Mouse (Mus musculus) hindbrain, embryonic 10.5 days (tissue): ENCODE results near the gene Camta1. TPM values are rescaled to one million over a fixed set of nuclear protein-coding genes. Genes with fewer than 3 reads are reported as not detected.

Experiments used
- DNase-seq: peaks from one replicate; pipeline ENCODE4 v3.0.0-alpha.2; 2017; ENCODE audit warnings: low spot score
- H3K27ac ChIP-seq: fragments of 300-500 bp; sonication (generic); 2 replicates; pipeline ENCODE4 v1.5.1; 2016; ENCODE audit warnings: mild to moderate bottlenecking, moderate library complexity
- H3K27me3 ChIP-seq: fragments of 300-500 bp; sonication (generic); 2 replicates; pipeline ENCODE4 v1.6.1; 2016; ENCODE audit warnings: mild to moderate bottlenecking; ENCODE audit not compliant: poor library complexity, insufficient read depth, severe bottlenecking
- H3K36me3 ChIP-seq: fragments of 300-500 bp; sonication (generic); 2 replicates; pipeline ENCODE4 v1.6.1; 2016; ENCODE audit warnings: mild to moderate bottlenecking, moderate library complexity
- H3K4me1 ChIP-seq: fragments of 300-500 bp; sonication (generic); replicated peaks from 2 replicates; pipeline ENCODE4 v1.6.1; 2016; ENCODE audit warnings: mild to moderate bottlenecking
- H3K4me3 ChIP-seq: fragments of 300-500 bp; sonication (generic); 2 replicates; pipeline ENCODE4 v1.5.1; 2016; ENCODE audit warnings: mild to moderate bottlenecking, moderate library complexity
- H3K9me3 ChIP-seq: fragments of 300-500 bp; sonication (generic); 2 replicates; pipeline ENCODE4 v1.6.1; 2016; ENCODE audit warnings: mild to moderate bottlenecking, moderate library complexity
- WGBS: fragments of 180-500 bp; shearing (Covaris S2); methylation state at CpG from one replicate; pipeline ENCODE4 v1.1.7; 2016; 5-methylcytosine and 5-hydroxymethylcytosine counted together
- polyA plus RNA-seq: library from polyadenylated mRNA; unstranded; fragments of >200 nt; fragmentation: Nextera tagmentation; extraction: Ambion mirVana; gene quantifications from 2 replicates; pipeline ENCODE4 v1.2.1, GENCODE M21; 2016

Gene Camta1
- polyA plus RNA-seq, 1 experiment from 2014 or later = 140 TPM

DNA sequence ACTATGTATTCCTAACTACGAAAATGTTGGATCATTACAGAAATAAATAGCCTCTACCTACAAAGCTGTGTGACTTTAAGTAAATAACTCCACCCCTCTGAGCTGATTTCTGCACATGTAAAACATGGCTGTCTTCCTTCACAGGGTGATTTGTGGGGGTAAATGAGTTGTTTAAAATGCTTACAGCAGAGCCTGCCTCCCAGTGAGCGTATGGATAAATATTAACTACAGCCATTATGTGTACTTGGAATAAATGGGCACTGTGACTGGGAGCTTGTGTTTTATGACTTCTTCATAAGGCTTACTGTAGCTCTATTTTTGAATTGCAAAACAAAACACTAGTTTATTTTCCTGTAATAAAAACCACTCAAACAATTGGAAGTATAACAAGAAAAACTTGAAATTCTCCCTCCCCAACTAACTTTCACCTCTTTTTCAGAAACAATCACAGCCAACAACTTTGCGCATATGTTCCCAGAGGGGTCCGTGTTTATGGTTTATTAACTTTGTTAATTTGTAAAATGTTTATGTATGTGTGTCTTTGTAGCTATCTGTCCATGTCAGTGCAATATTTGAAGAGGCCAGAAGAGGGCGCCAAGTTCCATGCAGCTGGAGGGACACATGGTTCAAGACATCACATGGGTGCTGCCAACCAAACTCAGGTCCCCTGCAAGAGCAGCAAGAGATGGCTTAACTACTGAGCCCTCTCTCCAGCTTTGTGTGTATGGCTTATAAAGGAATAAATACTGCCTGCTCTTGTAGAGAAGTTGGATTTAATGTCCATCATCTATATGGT is 363.0 kb downstream of the Camta1 start:
- 85% methylated on average over 5 of the region's 5 CpGs for WGBS
- Histone ChIP-seq H3K27me3 (no peaks in the 10 kb centered on the region), H3K36me3 (no peaks in the 10 kb centered on the region), H3K9me3 (peaks cover 11% of the 10 kb centered on the region), H3K27ac (no peak overlapping the region), H3K4me3 (no peak overlapping the region), H3K4me1 (0 out of 2 replicates have a peak, but pooled peaks cover 3% of the 10 kb centered on the region)
- DNase-seq = no peak

DNA sequence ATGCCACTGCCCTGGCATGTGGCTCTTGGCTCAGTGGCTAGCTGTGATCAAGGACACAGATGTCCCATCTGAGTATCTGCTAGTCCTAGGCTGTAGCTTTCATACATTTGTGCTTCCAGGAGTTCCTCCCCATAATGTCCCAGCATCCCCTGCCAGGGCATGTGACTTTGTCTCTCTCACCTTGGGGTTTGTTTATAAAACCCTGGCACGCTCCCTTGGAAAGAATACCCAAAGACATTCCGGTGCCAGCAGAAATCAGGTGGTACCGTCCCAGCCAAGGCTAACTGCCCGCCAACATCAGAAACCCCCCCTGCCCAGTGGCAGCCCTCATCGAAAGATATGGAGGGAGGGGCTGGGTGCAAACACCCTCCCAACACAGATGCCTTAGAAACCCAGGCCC is 365.1 kb downstream of the Camta1 start:
- 92% methylated on average over 5 of the region's 5 CpGs for WGBS
- H3K27me3 ChIP-seq = no peaks in the 10 kb centered on the region
- H3K4me3 ChIP-seq = no peak overlapping the region
- no peaks in the 10 kb centered on the region for H3K36me3 ChIP-seq
- H3K4me1 ChIP-seq = 0 out of 2 replicates have a peak, but pooled peaks cover 3% of the 10 kb centered on the region
- H3K27ac ChIP-seq = no peak overlapping the region
- 0 out of 2 replicates have a peak, but pooled peaks cover 6% of the 10 kb centered on the region for H3K9me3 ChIP-seq
- DNase-seq = no peak

DNA sequence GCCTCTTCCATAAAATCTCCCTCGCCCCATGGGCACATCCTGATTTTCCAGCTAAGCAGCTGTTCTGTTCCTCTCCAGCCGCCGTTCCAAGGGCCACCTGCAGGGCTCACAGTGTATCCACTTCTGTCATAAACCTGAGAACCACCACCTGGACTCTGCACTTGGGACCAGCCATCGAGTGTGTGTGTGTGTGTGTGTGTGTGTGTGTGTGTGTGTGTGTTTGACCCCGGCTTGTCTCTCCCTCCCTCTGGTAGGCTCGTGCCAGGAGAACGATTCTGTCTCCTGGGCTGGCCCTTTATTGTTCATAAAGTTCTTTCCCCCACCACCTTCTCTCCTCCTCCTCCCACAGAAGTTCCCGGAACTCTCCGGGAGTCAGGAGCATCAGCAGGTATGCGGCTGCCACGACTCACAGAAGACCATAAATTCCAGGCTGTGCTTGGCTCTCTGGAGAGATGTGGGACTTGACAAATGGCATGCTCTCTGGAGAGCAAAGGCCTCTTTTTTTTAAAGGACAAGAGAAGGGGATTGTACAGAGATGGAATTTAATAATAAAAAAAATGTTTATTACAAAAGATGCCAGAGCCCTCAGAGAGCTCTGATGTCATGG is 366.3 kb downstream of the Camta1 start:
- H3K27me3 ChIP-seq = no peaks in the 10 kb centered on the region
- no peak overlapping the region for H3K27ac ChIP-seq
- no peak overlapping the region for H3K4me3 ChIP-seq
- DNase-seq = no peak
- WGBS = 81% methylated on average over 11 of the region's 11 CpGs
- H3K36me3 ChIP-seq = no peaks in the 10 kb centered on the region
- H3K4me1 ChIP-seq = 0 out of 2 replicates have a peak, but pooled peaks cover 3% of the 10 kb centered on the region
- 0 out of 2 replicates have a peak, but pooled peaks cover 6% of the 10 kb centered on the region for H3K9me3 ChIP-seq

DNA sequence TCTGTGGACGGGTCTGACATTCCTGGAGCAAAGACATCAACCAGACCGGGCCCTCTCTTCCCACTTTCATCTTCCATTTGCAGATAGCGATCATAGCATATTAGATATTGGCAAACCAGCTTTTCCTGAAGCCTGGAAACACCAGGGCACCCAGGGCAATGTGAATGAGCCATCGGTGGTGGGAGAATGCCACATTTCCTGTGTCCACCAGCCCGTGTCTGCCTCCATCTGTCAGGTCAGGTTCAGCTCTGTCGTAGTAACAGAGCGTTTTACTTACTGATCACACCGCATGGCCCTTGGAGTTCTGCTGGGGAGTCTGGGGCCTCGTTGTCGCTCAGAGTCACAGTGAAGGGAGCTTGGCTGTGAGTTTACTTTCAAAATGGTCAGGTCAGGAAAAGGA is 368.9 kb downstream of the Camta1 start:
- Histone ChIP-seq H3K4me3 (no peak overlapping the region), H3K27ac (no peak overlapping the region), H3K36me3 (no peaks in the 10 kb centered on the region), H3K4me1 (0 out of 2 replicates have a peak, but pooled peaks cover 3% of the 10 kb centered on the region), H3K27me3 (no peaks in the 10 kb centered on the region), H3K9me3 (no peaks in the 10 kb centered on the region)
- no peak for DNase-seq
- WGBS = 87% methylated on average over 10 of the region's 10 CpGs

DNA sequence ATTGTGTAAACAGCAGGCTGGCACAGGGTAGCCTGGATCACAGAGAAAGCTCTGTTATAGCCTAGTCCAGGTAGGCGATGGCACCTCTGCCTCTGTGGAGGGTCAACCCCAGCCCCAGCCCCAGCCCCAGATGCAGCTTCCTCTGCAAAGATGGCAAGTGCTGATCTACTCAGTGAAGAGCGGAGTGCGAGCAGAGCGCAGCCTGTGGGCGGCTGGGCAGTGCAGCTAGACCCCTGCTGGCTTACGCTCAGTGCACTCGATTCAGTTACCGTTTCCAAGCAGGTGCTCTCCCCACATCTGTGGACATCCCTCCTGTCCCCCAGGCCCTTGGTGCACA is 377.7 kb downstream of the Camta1 start:
- Histone ChIP-seq H3K9me3 (peaks cover 4% of the 10 kb centered on the region; the same call in 1 of the 2 replicates), H3K27me3 (peaks cover 16% of the 10 kb centered on the region), H3K36me3 (no peaks in the 10 kb centered on the region), H3K4me1 (peaks cover 21% of the 10 kb centered on the region), H3K4me3 (no peak overlapping the region), H3K27ac (no peak overlapping the region)
- DNase-seq = no peak
- 66% methylated on average over 8 of the region's 8 CpGs for WGBS

DNA sequence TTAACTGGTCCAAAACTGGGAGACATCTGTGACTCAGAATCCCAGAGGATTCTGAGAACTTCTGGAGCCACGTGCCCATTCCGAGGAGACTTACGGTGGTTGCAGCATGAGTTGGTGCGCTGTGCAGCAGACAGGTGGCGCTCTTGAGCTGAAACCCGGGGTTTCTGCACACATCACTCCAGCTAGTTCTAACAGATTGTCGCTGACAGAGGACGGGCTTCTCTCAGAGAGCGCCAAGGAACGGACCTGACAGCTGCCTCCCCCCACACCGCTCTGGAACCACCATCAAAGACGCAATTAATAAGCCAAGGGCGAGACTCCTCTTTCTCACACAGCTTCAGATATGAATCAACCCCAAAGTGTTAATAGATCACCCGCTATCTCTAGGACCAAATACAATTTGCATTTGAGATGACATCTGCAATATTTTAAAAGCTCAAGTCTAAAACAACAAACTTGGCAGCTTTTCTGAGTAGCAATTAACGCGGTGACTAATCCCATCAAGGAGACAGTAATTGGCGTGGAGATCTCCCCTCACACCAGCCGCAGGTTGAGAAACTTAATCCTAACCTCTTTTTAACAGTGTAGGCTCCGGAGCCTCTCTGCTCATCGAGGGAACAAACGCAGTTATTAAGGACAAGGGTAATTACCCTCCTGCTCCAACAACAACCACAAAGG is 378.2 kb downstream of the Camta1 start:
- Histone ChIP-seq H3K9me3 (peaks cover 4% of the 10 kb centered on the region; the same call in 1 of the 2 replicates), H3K4me1 (peaks cover 21% of the 10 kb centered on the region), H3K4me3 (no peak overlapping the region), H3K27me3 (peaks cover 16% of the 10 kb centered on the region), H3K36me3 (no peaks in the 10 kb centered on the region), H3K27ac (no peak overlapping the region)
- 22% methylated on average over 21 of the region's 21 CpGs for WGBS
- peak; percentile 75 for DNase-seq

DNA sequence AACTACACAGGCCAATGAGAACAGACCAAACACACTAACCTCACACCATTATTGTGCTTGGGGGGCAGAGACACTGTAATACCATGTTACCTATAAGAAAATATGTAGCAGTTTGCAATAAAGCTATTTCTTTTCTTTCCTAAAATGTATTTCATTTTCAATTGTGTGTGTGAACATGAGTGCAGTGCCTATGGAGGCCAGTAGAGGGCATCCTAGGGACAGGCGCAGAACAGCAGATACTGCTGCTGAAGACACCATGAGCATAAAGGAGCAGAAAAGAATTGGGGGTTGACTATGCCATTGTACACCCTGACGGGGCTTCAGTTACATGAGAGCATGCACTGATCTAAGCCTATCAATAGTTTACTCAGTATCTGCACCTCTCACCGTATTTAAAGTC is 380.7 kb downstream of the Camta1 start:
- H3K9me3 ChIP-seq = peaks cover 8% of the 10 kb centered on the region; the same call in 1 of the 2 replicates
- WGBS = 91% methylated on average over 3 of the region's 3 CpGs
- no peak overlapping the region for H3K4me3 ChIP-seq
- H3K36me3 ChIP-seq = no peaks in the 10 kb centered on the region
- no peak for DNase-seq
- peaks cover 16% of the 10 kb centered on the region for H3K27me3 ChIP-seq
- H3K27ac ChIP-seq = no peak overlapping the region
- peaks cover 13% of the 10 kb centered on the region for H3K4me1 ChIP-seq

DNA sequence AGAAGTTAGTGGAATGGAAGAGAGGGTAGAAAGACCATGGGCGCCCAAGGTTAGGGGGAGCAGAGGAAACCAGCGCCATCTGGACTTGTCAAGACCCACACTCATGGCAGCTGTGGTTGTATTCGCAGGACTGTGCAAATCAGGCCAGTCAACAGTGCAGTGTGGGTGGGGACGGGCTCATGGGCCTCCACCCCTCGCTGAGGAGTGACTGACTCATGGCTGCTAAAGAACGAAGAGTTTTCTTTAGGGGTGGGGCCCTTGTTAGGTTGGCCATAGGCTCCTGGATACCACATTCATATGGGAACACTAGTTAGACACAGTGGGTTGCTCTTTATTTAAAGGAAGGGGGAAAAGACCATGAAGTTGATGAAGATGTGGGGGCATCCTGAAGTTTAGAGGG is 383.7 kb downstream of the Camta1 start:
- H3K27me3 ChIP-seq = 0 out of 2 replicates have a peak, but pooled peaks cover 14% of the 10 kb centered on the region
- no peak for DNase-seq
- peaks cover 17% of the 10 kb centered on the region for H3K4me1 ChIP-seq
- peaks cover 8% of the 10 kb centered on the region; the same call in 1 of the 2 replicates for H3K9me3 ChIP-seq
- WGBS = 88% methylated on average over 6 of the region's 6 CpGs
- H3K4me3 ChIP-seq = no peak overlapping the region
- no peak overlapping the region for H3K27ac ChIP-seq
- H3K36me3 ChIP-seq = no peaks in the 10 kb centered on the region

DNA sequence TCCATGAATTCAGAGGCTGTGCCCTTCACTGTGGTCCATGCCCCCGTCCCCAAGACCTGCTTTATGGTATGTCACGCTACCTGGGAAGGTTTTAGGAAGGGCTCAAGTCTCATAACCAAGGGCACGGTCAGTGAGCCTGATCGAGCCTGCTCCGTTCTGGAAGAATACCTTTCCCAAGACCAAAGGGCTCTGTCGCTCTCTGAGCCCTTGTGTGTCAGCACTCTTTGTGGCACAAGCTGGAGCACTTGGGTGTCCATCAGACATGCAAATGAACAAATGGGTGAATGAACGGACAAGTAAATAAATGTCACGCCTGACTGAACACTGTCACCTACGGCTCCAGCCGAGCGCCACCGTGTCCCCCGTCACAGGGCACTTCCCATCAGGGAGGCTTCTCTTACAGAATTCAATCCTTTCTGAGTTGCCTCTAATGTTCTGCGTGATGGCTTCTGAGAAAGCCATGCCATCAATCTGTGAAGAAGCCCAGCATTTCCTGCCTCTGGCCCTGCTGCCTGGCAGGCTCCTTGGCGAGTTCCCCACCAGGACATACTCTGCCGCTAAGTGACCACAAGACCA is 386.7 kb downstream of the Camta1 start:
- WGBS = 42% methylated on average over 16 of the region's 16 CpGs
- 0 out of 2 replicates have a peak, but pooled peaks cover 4% of the 10 kb centered on the region for H3K9me3 ChIP-seq

DNA sequence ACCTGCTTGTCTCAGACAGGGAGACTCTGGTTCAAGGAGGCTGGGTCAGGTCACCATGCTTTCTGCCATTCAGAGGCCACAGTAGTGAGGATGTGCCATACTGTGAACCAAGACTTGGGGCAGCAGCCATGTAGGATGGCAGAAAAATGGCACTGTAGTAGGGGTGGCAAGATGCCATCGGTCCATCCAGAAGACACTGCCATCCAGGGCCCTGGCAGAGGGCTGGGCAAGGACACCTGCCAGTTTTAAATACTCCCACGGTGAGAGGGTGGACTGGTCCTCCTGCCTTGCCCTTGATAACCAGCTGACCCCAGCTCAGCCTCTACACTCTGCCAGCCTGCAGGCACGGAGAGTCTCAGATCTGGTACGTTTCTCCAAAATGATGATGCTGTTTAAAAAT is 389.8 kb downstream of the Camta1 start:
- Histone ChIP-seq H3K27ac (no peak overlapping the region), H3K9me3 (0 out of 2 replicates have a peak, but pooled peaks cover 4% of the 10 kb centered on the region), H3K36me3 (no peaks in the 10 kb centered on the region), H3K4me1 (peaks cover 17% of the 10 kb centered on the region), H3K27me3 (0 out of 2 replicates have a peak, but pooled peaks cover 14% of the 10 kb centered on the region), H3K4me3 (no peak overlapping the region)
- no peak for DNase-seq
- 91% methylated on average over 4 of the region's 4 CpGs for WGBS

More for the DNA sequence above, 386.7 kb downstream of the Camta1 start:
- no peak overlapping the region for H3K4me3 ChIP-seq
- 0 out of 2 replicates have a peak, but pooled peaks cover 14% of the 10 kb centered on the region for H3K27me3 ChIP-seq
- 0 out of 2 replicates have a peak overlapping the region, but pooled peaks have one; percentile 30 for H3K27ac ChIP-seq
- no peak for DNase-seq
- H3K36me3 ChIP-seq = no peaks in the 10 kb centered on the region
- peaks cover 17% of the 10 kb centered on the region for H3K4me1 ChIP-seq

DNA sequence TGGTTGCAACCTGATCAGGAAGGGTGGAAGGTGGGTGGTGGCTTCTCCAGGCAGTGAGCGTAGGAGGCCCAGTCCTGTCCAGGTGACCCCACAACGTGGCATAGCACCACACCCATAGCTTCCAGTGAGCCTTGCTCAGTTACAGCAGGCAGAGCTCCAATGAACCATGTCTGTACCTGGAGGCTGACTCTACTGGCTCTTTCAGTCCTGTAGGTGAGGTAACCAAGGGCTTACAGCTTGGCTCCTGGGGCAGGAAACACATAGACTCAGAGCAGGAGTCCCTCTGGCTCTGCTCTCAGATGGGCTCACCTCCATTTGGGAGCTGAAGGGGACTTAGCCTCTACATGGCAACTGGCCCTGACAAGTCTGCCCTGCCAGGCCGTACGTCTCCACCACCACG is 393.3 kb downstream of the Camta1 start:
- peaks cover 16% of the 10 kb centered on the region; the same call in 1 of the 2 replicates for H3K4me1 ChIP-seq
- H3K36me3 ChIP-seq = no peaks in the 10 kb centered on the region
- WGBS = 85% methylated on average over 5 of the region's 5 CpGs
- H3K9me3 ChIP-seq = no peaks in the 10 kb centered on the region
- H3K27ac ChIP-seq = no peak overlapping the region
- DNase-seq = no peak
- no peak overlapping the region for H3K4me3 ChIP-seq
- 0 out of 2 replicates have a peak, but pooled peaks cover 2% of the 10 kb centered on the region for H3K27me3 ChIP-seq

DNA sequence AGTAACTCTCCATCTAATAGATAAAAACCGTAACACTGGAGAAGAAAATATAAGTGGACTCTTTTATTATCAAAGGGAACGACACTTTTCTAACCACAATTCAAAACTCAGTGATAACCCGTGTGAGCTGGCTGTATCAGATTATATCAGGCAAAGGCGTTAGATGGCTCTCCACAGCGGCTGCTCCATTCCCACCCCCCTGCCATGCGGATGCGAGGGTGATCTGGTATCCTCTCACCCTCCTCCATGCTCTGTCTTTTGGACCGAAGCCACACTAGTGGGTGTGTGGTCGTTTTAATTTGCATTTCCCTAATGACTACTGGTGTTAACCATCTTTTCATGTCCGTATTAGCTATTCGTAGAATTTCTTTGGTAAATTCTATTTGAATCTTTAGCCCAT is 403.0 kb downstream of the Camta1 start:
- Histone ChIP-seq H3K9me3 (no peaks in the 10 kb centered on the region), H3K4me1 (peaks cover 28% of the 10 kb centered on the region), H3K4me3 (no peak overlapping the region), H3K27ac (no peak overlapping the region), H3K36me3 (no peaks in the 10 kb centered on the region), H3K27me3 (no peaks in the 10 kb centered on the region)
- 86% methylated on average over 11 of the region's 11 CpGs for WGBS
- DNase-seq = no peak
